Mouse (Mus musculus): ENCODE results near the gene Rtl5. TPM values are rescaled to one million over a fixed set of nuclear protein-coding genes. Genes with fewer than 3 reads are reported as not detected.

Gene Rtl5
- polyA plus RNA-seq, 1 experiment from 2014 or later, result 9.4 TPM

GRCm38 (mm10) chrX:102060891-102061290 is 10.2 kb downstream of the Rtl5 start:
- Histone ChIP-seq H3K4me3 (no peak overlapping the region), H3K9me3 (replicated peaks) (no peaks in the 10 kb centered on the region), H3K36me3 (ENCODE audit: poor library complexity, severe bottlenecking) (no peaks in the 10 kb centered on the region), H3K27me3 (peaks cover 6% of the 10 kb centered on the region; the same call in 1 of the 2 replicates), H3K9ac (no peak overlapping the region), H3K27ac (no peak overlapping the region), H3K4me2 (no peak overlapping the region), H3K4me1 (peaks cover 19% of the 10 kb centered on the region; the same call in 1 of the 2 replicates)
- WGBS, result 19% methylated on average over 2 of the region's 2 CpGs
- ATAC-seq, result no peak

GRCm38 (mm10) chrX:102060243-102060642 is 10.9 kb downstream of the Rtl5 start:
- H3K9ac ChIP-seq, result no peak overlapping the region
- ATAC-seq, result no peak
- 55% methylated on average over 5 of the region's 5 CpGs for WGBS
- no peak overlapping the region for H3K4me3 ChIP-seq
- no peaks in the 10 kb centered on the region for H3K36me3 ChIP-seq (ENCODE audit: poor library complexity, severe bottlenecking)
- H3K27me3 ChIP-seq, result peaks cover 6% of the 10 kb centered on the region; the same call in 1 of the 2 replicates
- H3K4me1 ChIP-seq, result peaks cover 12% of the 10 kb centered on the region; the same call in 1 of the 2 replicates
- H3K4me2 ChIP-seq, result no peak overlapping the region
- no peaks in the 10 kb centered on the region for H3K9me3 ChIP-seq (replicated peaks)
- no peak overlapping the region for H3K27ac ChIP-seq

DNA sequence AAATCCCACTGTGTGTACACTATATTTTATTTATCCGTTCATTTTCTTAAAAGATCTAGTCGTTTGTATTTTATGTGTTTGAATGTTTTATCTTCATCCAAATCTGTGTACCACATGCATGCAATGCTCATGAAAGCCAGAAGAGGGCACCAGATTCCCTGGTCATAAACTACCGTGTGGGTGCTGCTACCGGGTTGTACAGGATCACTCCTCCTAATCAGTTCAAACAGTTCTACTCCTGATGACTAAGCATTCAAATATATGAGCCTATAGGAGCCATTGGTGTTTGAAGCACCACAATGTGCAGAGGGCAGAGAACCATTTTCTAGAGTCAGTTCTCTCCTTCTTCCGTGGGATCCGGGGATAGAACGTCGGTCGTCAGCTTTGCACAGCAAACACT is 11.7 kb downstream of the Rtl5 start:
- 0 out of 2 replicates have a peak, but pooled peaks have one; percentile 38 for ATAC-seq
- no peak overlapping the region for H3K4me3 ChIP-seq
- peaks cover 4% of the 10 kb centered on the region; the same call in 1 of the 2 replicates for H3K27me3 ChIP-seq
- 61% methylated on average over 9 of the region's 9 CpGs for WGBS
- H3K9me3 ChIP-seq (replicated peaks), result no peaks in the 10 kb centered on the region
- peaks cover 10% of the 10 kb centered on the region; the same call in 1 of the 2 replicates for H3K4me1 ChIP-seq
- no peaks in the 10 kb centered on the region for H3K36me3 ChIP-seq (ENCODE audit: poor library complexity, severe bottlenecking)
- H3K27ac ChIP-seq, result no peak overlapping the region
- H3K4me2 ChIP-seq, result no peak overlapping the region
- no peak overlapping the region for H3K9ac ChIP-seq

- Histone ChIP-seq H3K4me2 (no peak overlapping the region), H3K36me3 (ENCODE audit: poor library complexity, severe bottlenecking) (no peaks in the 10 kb centered on the region), H3K9ac (no peak overlapping the region), H3K9me3 (replicated peaks) (no peaks in the 10 kb centered on the region), H3K4me3 (no peak overlapping the region), H3K27ac (no peak overlapping the region), H3K27me3 (peaks cover 23% of the 10 kb centered on the region), H3K4me1 (no peaks in the 10 kb centered on the region)
- WGBS, result 94% methylated on average over 4 of the region's 4 CpGs
- ATAC-seq, result no peak
Measured at GRCm38 (mm10) chrX:102054009-102054408, 17.1 kb downstream of the Rtl5 start.

- Histone ChIP-seq H3K27me3 (peaks cover 23% of the 10 kb centered on the region), H3K4me2 (no peak overlapping the region), H3K4me1 (no peaks in the 10 kb centered on the region), H3K36me3 (ENCODE audit: poor library complexity, severe bottlenecking) (no peaks in the 10 kb centered on the region), H3K9ac (no peak overlapping the region), H3K9me3 (replicated peaks) (no peaks in the 10 kb centered on the region), H3K27ac (no peak overlapping the region), H3K4me3 (no peak overlapping the region)
- no peak for ATAC-seq
- WGBS, result 81% methylated on average over 2 of the region's 2 CpGs
Measured at GRCm38 (mm10) chrX:102053371-102053770, 17.7 kb downstream of the Rtl5 start.

DNA sequence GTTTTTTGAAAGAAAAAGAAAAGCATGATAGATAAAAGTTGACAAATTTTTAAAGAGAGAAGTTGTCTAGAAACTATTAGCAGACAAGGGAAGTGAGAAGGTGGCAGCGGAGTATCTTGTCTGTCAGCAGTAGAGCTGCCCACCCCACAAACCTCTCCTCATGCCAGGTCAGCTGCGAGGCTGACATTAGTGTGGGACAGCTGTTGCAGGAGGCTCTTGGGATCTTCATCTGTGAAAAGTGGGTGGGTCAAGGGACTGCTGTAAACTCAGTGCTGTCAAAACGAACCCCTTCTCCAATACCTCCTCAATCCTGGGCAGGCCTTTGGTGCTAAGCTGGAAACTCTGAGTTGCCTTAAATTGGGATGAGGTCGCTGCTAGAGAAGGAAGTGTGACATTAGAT is 19.9 kb downstream of the Rtl5 start:
- H3K27me3 ChIP-seq, result peaks cover 25% of the 10 kb centered on the region
- no peaks in the 10 kb centered on the region for H3K9me3 ChIP-seq (replicated peaks)
- H3K36me3 ChIP-seq (ENCODE audit: poor library complexity, severe bottlenecking), result no peaks in the 10 kb centered on the region
- no peaks in the 10 kb centered on the region for H3K4me1 ChIP-seq
- H3K4me3 ChIP-seq, result no peak overlapping the region
- no peak overlapping the region for H3K27ac ChIP-seq
- H3K9ac ChIP-seq, result no peak overlapping the region
- ATAC-seq, result no peak
- 85% methylated on average over 4 of the region's 4 CpGs for WGBS
- H3K4me2 ChIP-seq, result no peak overlapping the region

GRCm38 (mm10) chrX:102050552-102050951 is 20.6 kb downstream of the Rtl5 start:
- Histone ChIP-seq H3K27ac (no peak overlapping the region), H3K4me3 (no peak overlapping the region), H3K4me1 (no peaks in the 10 kb centered on the region), H3K36me3 (ENCODE audit: poor library complexity, severe bottlenecking) (no peaks in the 10 kb centered on the region), H3K4me2 (no peak overlapping the region), H3K9ac (no peak overlapping the region), H3K27me3 (peaks cover 26% of the 10 kb centered on the region), H3K9me3 (replicated peaks) (no peaks in the 10 kb centered on the region)
- no peak for ATAC-seq
- WGBS, result 82% methylated on average over 6 of the region's 6 CpGs

GRCm38 (mm10) chrX:102042386-102042785 is 28.7 kb downstream of the Rtl5 start:
- no peaks in the 10 kb centered on the region for H3K4me1 ChIP-seq
- H3K9me3 ChIP-seq (replicated peaks), result no peaks in the 10 kb centered on the region
- no peaks in the 10 kb centered on the region for H3K36me3 ChIP-seq (ENCODE audit: poor library complexity, severe bottlenecking)
- H3K4me2 ChIP-seq, result no peak overlapping the region
- H3K27ac ChIP-seq, result no peak overlapping the region
- 88% methylated on average over 4 of the region's 4 CpGs for WGBS
- H3K4me3 ChIP-seq, result no peak overlapping the region
- H3K9ac ChIP-seq, result no peak overlapping the region
- H3K27me3 ChIP-seq, result 0 out of 2 replicates have a peak, but pooled peaks cover 4% of the 10 kb centered on the region
- no peak for ATAC-seq

DNA sequence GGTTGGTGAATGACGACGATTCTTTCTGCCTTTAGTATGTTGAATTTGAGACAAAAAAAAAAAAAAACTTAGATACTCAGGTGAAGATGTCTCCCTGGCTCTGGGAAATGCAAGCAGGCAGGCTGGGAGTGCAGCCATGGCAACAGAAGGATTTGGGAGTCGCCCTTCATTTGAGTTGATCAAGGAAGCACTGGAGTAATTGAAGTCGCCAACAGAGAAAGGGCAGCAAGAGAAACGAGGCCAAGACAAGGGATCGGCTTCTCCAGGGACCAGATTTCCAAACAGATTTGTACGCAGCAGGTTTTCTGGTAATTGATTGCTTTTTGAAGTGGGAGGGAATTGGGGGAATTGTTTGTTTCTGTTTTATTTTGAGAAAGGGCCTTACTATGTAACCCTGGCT is 29.5 kb downstream of the Rtl5 start:
- H3K27me3 ChIP-seq, result 0 out of 2 replicates have a peak, but pooled peaks cover 4% of the 10 kb centered on the region
- no peak for ATAC-seq
- 49% methylated on average over 7 of the region's 7 CpGs for WGBS
- no peaks in the 10 kb centered on the region for H3K36me3 ChIP-seq (ENCODE audit: poor library complexity, severe bottlenecking)
- no peak overlapping the region for H3K4me2 ChIP-seq
- H3K4me3 ChIP-seq, result no peak overlapping the region
- no peaks in the 10 kb centered on the region for H3K4me1 ChIP-seq
- H3K9me3 ChIP-seq (replicated peaks), result no peaks in the 10 kb centered on the region
- no peak overlapping the region for H3K27ac ChIP-seq
- no peak overlapping the region for H3K9ac ChIP-seq

DNA sequence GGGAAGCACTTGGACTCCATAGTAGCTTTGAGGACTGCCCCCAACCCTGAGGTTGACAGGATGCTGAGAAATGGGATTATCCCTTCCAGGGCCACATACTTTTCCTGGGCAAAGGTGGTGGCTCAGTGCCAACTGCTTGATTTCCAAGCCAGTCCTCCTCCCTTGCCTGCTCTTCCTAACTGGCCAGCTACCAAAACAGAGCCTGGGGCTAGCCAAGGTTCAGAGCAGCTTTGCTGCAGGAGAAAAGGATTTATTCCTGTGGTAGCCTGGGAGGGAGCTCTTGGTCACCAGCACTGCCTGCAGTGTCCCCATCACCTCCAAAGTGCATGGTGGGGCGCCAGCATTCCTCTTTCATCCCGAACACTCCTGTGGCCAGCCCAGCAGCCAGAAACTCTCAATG is 33.6 kb downstream of the Rtl5 start:
- Histone ChIP-seq H3K27me3 (peaks cover 3% of the 10 kb centered on the region; the same call in 1 of the 2 replicates), H3K4me1 (no peaks in the 10 kb centered on the region), H3K9me3 (replicated peaks) (no peaks in the 10 kb centered on the region), H3K4me3 (no peak overlapping the region), H3K27ac (no peak overlapping the region), H3K9ac (no peak overlapping the region), H3K36me3 (ENCODE audit: poor library complexity, severe bottlenecking) (no peaks in the 10 kb centered on the region), H3K4me2 (no peak overlapping the region)
- no peak for ATAC-seq
- 77% methylated on average over 2 of the region's 2 CpGs for WGBS

GRCm38 (mm10) chrX:102036866-102037361 is 34.2 kb downstream of the Rtl5 start:
- WGBS, result 72% methylated on average over 3 of the region's 3 CpGs
- no peak overlapping the region for H3K27ac ChIP-seq
- H3K4me2 ChIP-seq, result no peak overlapping the region
- 0 out of 2 replicates have a peak, but pooled peaks cover 2% of the 10 kb centered on the region for H3K4me1 ChIP-seq
- no peak overlapping the region for H3K9ac ChIP-seq
- no peak for ATAC-seq
- peaks cover 4% of the 10 kb centered on the region; the same call in 1 of the 2 replicates for H3K27me3 ChIP-seq
- H3K4me3 ChIP-seq, result no peak overlapping the region
- no peaks in the 10 kb centered on the region for H3K36me3 ChIP-seq (ENCODE audit: poor library complexity, severe bottlenecking)
- H3K9me3 ChIP-seq (replicated peaks), result no peaks in the 10 kb centered on the region

GRCm38 (mm10) chrX:102035671-102036070 is 35.4 kb downstream of the Rtl5 start:
- Histone ChIP-seq H3K4me1 (0 out of 2 replicates have a peak, but pooled peaks cover 4% of the 10 kb centered on the region), H3K27me3 (peaks cover 9% of the 10 kb centered on the region; the same call in 1 of the 2 replicates), H3K9ac (no peak overlapping the region), H3K9me3 (replicated peaks) (no peaks in the 10 kb centered on the region), H3K36me3 (ENCODE audit: poor library complexity, severe bottlenecking) (no peaks in the 10 kb centered on the region), H3K4me3 (no peak overlapping the region), H3K4me2 (no peak overlapping the region), H3K27ac (no peak overlapping the region)
- no peak for ATAC-seq
- 45% methylated on average over 3 of the region's 3 CpGs for WGBS

DNA sequence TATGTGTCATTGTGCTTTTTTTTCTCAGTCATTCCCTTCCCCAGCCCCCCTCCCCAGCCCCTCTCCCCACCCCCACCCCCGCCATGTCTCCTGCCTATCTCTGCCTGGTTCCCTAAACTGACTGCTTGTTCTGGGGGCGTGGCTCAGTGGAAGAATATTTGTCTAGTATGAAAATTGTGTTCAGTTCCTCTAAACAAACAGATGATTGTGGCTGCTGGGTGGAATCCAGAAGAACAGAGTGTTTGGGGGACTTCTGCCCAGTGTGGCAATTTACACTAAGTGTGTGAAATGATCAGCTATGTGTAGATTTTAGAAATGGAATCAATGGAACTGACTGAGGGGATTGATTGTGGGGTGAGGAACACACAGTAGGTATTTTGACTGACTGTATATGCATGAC is 37.5 kb downstream of the Rtl5 start:
- Histone ChIP-seq H3K4me1 (0 out of 2 replicates have a peak, but pooled peaks cover 4% of the 10 kb centered on the region), H3K27me3 (peaks cover 12% of the 10 kb centered on the region; the same call in 1 of the 2 replicates)
- ATAC-seq, result no peak

More for the DNA sequence above, 37.5 kb downstream of the Rtl5 start:
- WGBS, result 74% methylated on average over 2 of the region's 2 CpGs
- Histone ChIP-seq H3K9me3 (replicated peaks) (no peaks in the 10 kb centered on the region), H3K9ac (no peak overlapping the region), H3K4me2 (no peak overlapping the region), H3K4me3 (no peak overlapping the region), H3K36me3 (ENCODE audit: poor library complexity, severe bottlenecking) (no peaks in the 10 kb centered on the region), H3K27ac (no peak overlapping the region)
